Mouse (Mus musculus) liver, adult 2 months (tissue): ENCODE measurements at regions not wholly inside any gene's neighbourhood (a gene's known extent, or its start where the extent isn't known, plus 50 kb on each side); places are given as distances from the start of the nearest gene placed in this dataset.

Experiments
- CTCF ChIP-seq: fragments of 200-500 bp; IDR thresholded peaks from 2 replicates; pipeline ENCODE4 v1.5.1; 2011; ENCODE audit warnings: low read depth, low read length, control low read depth
- POLR2A ChIP-seq: fragments of 200-500 bp; IDR thresholded peaks from 2 replicates; pipeline ENCODE4 v1.6.1; 2011; ENCODE audit warnings: low read length, control low read depth; ENCODE audit not compliant: insufficient read depth; ENCODE audit errors: extremely low read depth

GRCm38 (mm10) chr14:67623841-67624480 is 1615.0 kb upstream of the Gulo start:
- TF ChIP-seq CTCF (no peak), POLR2A (no peak)
